Mouse (Mus musculus): ENCODE results near the gene Pdp2. TPM values are rescaled to one million over a fixed set of nuclear protein-coding genes. Genes with fewer than 3 reads are reported as not detected.

Pdp2 gene
- polyA plus RNA-seq, 1 experiment from 2014 or later: 17.6 TPM

DNA sequence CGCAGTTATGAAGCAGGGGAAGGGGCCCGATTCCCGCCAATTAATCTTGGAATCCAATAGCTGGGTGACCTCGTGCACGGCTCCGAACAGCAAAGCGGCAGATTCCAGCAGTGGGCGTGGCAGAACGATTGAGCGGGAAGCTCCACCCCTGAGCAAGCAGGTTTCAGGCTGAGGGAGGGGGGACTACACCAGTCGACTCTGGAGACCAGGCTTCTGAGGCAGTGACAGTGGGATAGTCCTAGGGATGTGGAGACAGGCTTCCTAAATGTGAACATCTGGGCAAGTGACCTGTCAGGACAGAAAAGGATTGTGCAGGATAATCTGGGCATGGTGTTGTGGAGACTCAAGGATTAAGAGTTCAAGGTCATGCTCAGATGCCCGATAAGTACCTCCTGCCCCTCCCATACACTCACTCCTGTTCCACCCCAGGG lies 10.7 kb downstream of the Pdp2 start:
- peak overlapping the region; percentile 13 for H3K4me3 ChIP-seq
- H3K9me3 ChIP-seq: no peaks in the 10 kb centered on the region
- WGBS: under 1% methylated on average over 12 of the region's 12 CpGs
- peaks cover 19% of the 10 kb centered on the region for H3K27me3 ChIP-seq
- ATAC-seq (ENCODE audit: low FRiP score): peak; percentile 38
- H3K4me1 ChIP-seq (replicated peaks): peaks cover 11% of the 10 kb centered on the region; the same call in 1 of the 2 replicates
- H3K4me2 ChIP-seq: peak overlapping the region; percentile 46
- H3K27ac ChIP-seq: no peak overlapping the region
- peak overlapping the region; percentile 24; the same call in 1 of the 2 replicates for H3K9ac ChIP-seq
- H3K36me3 ChIP-seq: no peaks in the 10 kb centered on the region

DNA sequence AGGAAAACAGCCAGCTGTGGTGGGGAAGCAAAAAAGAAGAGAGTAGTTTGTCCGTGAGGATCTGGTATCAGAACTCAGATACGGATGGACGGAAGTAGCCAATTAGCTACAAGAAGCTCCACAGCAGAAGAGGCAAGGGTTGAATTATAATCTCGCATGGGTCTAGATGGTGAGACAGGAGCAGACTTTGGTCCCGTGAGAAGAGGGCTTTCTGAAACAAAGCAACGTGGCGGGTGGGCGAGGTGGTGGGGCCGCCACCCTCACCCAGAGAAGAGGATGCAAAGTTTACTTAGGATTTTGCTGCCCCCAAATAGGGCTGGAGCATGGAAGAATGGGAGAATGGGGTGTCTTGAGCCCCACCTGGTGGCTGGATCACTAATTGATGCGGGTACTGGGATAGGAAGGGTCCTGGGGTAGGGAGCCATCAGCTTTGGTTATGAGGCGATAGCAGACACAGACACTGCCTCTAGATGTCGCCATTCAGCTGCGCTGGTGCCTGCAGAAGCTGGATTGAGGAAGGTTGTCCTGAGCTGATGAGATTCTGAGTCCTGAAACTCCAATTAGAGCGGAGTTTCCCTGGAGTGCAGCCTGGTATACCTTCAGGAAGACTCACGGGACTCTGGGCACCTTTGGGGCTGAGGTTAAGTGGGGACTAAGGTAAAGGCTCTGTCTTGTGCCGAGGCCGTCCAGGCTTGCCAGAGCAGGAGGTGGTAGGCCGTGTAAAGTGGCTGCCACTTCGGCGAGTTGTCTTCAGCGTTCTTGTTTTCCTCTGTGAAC lies 11.4 kb downstream of the Pdp2 start:
- Histone ChIP-seq H3K9me3 (no peaks in the 10 kb centered on the region), H3K36me3 (no peaks in the 10 kb centered on the region), H3K27me3 (peaks cover 19% of the 10 kb centered on the region), H3K4me2 (peak overlapping the region; percentile 46), H3K9ac (no peak overlapping the region), H3K4me3 (peak overlapping the region; percentile 13), H3K4me1 (replicated peaks) (peaks cover 11% of the 10 kb centered on the region; the same call in 1 of the 2 replicates), H3K27ac (no peak overlapping the region)
- ATAC-seq (ENCODE audit: low FRiP score): peak; percentile 93
- 18% methylated on average over 21 of the region's 21 CpGs for WGBS

DNA sequence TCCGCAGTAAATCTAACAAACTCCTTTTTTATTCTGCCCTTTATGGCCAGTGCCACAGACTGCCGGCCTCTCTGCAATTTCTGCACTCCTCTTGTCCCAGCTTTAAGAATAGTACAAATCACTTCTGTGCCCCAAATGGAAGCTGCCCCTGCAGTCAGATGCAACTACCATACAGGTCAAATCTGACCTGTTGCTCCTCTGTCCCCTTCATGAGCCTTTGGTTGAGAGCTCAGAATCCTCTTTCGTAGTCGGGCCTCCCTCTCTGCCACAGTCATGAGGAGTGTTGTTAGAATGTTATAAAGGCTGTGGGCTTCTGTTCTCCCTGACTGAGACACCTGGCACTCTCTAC lies 12.0 kb downstream of the Pdp2 start:
- Histone ChIP-seq H3K36me3 (no peaks in the 10 kb centered on the region), H3K27ac (no peak overlapping the region), H3K9me3 (no peaks in the 10 kb centered on the region), H3K27me3 (peaks cover 19% of the 10 kb centered on the region), H3K4me2 (no peak overlapping the region), H3K9ac (no peak overlapping the region), H3K4me1 (replicated peaks) (peaks cover 11% of the 10 kb centered on the region; the same call in 1 of the 2 replicates), H3K4me3 (no peak overlapping the region)
- 71% methylated on average over 4 of the region's 4 CpGs for WGBS
- ATAC-seq (ENCODE audit: low FRiP score): no peak

DNA sequence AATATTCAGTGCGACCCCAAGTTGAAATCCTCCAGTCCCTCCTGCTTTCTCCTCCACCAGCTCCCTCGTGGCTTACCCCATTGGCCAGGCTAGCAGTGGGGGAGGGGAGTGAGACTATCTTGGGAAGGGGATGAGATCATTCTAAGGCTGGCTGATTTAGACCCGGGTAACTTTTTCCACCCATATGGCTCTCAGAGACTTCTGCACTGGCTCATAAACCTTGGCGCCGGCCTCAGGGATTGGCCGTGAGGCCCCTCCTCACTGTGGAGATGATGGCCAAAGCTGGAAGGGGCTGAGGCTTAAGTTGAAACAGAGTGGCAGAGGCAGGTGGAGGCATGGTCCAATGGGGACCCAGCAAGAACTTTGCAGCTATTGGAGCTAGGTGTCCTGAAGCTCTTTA lies 15.1 kb downstream of the Pdp2 start:
- H3K36me3 ChIP-seq: no peaks in the 10 kb centered on the region
- no peak overlapping the region for H3K4me2 ChIP-seq
- peaks cover 17% of the 10 kb centered on the region for H3K4me1 ChIP-seq (replicated peaks)
- H3K9ac ChIP-seq: no peak overlapping the region
- no peak for ATAC-seq (ENCODE audit: low FRiP score)
- peaks cover 11% of the 10 kb centered on the region for H3K27me3 ChIP-seq
- WGBS: 56% methylated on average over 6 of the region's 6 CpGs
- no peak overlapping the region for H3K4me3 ChIP-seq
- no peaks in the 10 kb centered on the region for H3K9me3 ChIP-seq
- no peak overlapping the region for H3K27ac ChIP-seq

DNA sequence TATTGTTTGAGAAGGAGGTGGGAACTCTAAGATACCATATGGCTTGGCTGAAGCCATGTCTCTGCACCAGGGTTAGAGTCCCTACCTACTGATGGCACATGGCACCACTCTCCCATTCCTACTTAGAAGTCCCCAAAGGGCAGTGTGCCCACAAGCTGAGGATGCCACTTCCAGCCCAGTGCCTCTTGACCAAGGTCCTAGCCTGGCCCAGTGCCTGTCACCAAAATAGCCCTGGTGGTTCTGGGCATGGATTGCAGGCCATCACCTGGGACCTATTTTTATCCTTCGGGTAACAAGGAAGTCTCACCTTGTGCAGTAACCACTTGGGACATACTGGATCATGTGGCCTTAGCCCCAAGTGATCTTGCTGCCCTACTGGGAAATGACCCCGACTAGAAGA lies 16.7 kb downstream of the Pdp2 start:
- WGBS: 83% methylated on average over 2 of the region's 2 CpGs
- Histone ChIP-seq H3K9ac (no peak overlapping the region), H3K4me2 (no peak overlapping the region), H3K9me3 (no peaks in the 10 kb centered on the region), H3K27ac (no peak overlapping the region), H3K36me3 (no peaks in the 10 kb centered on the region), H3K4me3 (no peak overlapping the region), H3K4me1 (replicated peaks) (peaks cover 8% of the 10 kb centered on the region), H3K27me3 (0 out of 2 replicates have a peak, but pooled peaks cover 3% of the 10 kb centered on the region)
- ATAC-seq (ENCODE audit: low FRiP score): no peak

DNA sequence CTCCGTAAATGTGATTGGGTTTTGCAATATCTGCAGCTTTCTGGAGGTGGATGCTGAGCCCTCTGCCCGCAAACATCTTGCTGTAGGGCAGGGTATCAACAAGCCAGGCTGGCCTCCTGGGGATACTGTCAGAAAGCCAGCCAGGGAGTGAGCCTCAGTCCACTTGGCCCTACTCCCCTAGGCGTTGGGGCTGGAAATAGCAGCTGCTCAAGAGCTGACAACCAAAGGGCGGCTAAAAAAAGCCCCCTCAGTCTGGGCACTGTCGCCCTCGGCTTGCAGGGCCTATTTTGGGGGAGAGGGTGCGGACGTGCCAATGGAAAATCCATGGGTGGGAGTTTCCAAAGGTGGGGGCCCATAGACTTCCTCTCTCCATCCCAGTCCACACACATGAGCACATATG lies 18.0 kb downstream of the Pdp2 start:
- H3K9ac ChIP-seq: no peak overlapping the region
- no peaks in the 10 kb centered on the region for H3K9me3 ChIP-seq
- no peak for ATAC-seq (ENCODE audit: low FRiP score)
- H3K27me3 ChIP-seq: 0 out of 2 replicates have a peak, but pooled peaks cover 3% of the 10 kb centered on the region
- H3K4me1 ChIP-seq (replicated peaks): peaks cover 6% of the 10 kb centered on the region
- H3K4me3 ChIP-seq: no peak overlapping the region
- no peak overlapping the region for H3K4me2 ChIP-seq
- WGBS: 81% methylated on average over 8 of the region's 8 CpGs
- H3K36me3 ChIP-seq: no peaks in the 10 kb centered on the region
- H3K27ac ChIP-seq: no peak overlapping the region

DNA sequence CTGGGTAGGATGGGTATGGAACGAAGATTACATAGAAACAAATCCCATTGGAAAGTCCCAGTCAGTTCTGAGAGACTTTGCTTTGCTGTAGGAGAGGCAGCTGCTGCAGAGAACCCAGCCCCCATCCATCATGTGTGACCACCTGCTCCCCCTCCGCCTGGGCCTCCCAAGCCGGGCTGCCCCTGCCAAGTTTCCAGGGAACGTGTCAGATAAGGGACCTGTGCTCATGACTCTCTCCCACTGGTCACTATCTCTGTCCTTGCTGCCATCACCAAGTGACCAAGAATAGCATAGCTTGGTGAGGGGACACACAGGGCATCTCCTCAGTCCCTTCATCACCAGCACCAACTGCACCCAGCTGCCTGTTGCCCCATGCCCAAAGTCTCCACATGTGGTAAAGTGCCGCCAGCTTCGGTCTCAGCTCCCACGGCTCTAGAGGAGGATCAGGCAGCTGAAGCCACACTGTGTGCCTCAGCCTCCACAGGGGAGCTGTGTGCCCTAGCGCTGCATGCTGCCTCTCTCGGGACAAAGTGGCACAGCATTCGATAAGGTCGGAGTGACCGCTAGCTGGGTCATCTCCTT lies 19.0 kb downstream of the Pdp2 start:
- H3K4me3 ChIP-seq: no peak overlapping the region
- no peaks in the 10 kb centered on the region for H3K36me3 ChIP-seq
- no peak overlapping the region for H3K27ac ChIP-seq
- H3K9ac ChIP-seq: no peak overlapping the region
- H3K4me1 ChIP-seq (replicated peaks): peaks cover 6% of the 10 kb centered on the region
- WGBS: 72% methylated on average over 12 of the region's 12 CpGs
- H3K4me2 ChIP-seq: no peak overlapping the region
- H3K9me3 ChIP-seq: no peaks in the 10 kb centered on the region
- no peak for ATAC-seq (ENCODE audit: low FRiP score)
- 0 out of 2 replicates have a peak, but pooled peaks cover 3% of the 10 kb centered on the region for H3K27me3 ChIP-seq

DNA sequence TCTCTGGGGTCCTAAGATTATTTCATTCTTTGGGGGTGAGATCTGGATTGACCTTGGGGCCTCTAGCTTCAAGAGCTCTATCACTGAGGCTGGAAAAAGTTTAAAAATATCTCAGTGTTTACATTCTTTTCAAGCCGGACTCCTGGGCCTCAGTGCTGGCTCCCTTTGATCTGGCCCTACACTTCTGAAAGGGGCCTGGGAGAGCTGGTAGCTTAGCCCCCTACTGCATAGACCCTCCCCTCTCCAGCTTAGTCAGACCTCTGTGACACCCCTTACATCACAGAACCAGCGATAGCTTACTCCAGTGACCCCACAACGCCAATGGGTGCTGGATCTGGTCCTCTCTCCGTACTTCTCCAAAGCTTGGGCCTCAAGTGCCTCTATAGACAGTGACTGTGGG lies 20.4 kb downstream of the Pdp2 start:
- no peak overlapping the region for H3K9ac ChIP-seq
- no peak overlapping the region for H3K27ac ChIP-seq
- no peak overlapping the region for H3K4me3 ChIP-seq
- H3K4me1 ChIP-seq (replicated peaks): peaks cover 6% of the 10 kb centered on the region
- H3K27me3 ChIP-seq: no peaks in the 10 kb centered on the region
- no peaks in the 10 kb centered on the region for H3K36me3 ChIP-seq
- H3K4me2 ChIP-seq: no peak overlapping the region
- no peaks in the 10 kb centered on the region for H3K9me3 ChIP-seq
- no peak for ATAC-seq (ENCODE audit: low FRiP score)
- WGBS: 73% methylated on average over 4 of the region's 4 CpGs

DNA sequence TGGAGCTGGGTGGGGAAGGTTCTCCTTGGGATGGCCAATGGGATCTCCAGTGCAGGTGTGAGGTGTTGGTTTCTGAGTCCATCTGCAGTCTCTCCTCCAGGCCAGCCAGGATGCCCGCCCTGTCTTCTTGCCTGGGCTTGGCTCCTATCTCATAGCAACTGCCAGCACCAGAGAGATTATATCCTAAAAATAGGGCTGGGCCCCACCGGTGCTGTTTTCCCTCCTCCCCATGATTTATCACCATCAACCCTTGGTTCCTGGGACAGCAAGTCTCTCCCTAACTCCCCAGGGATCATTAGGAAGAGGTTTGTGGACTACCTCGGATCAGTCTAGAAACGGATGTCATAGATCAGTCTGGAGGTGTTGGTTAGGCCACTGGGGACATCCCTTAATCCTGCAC lies 21.9 kb downstream of the Pdp2 start:
- Histone ChIP-seq H3K27ac (no peak overlapping the region), H3K4me1 (replicated peaks) (peaks cover 6% of the 10 kb centered on the region), H3K27me3 (no peaks in the 10 kb centered on the region), H3K4me2 (no peak overlapping the region), H3K9me3 (no peaks in the 10 kb centered on the region), H3K36me3 (no peaks in the 10 kb centered on the region), H3K9ac (no peak overlapping the region), H3K4me3 (no peak overlapping the region)
- ATAC-seq (ENCODE audit: low FRiP score): no peak
- 87% methylated on average over 4 of the region's 4 CpGs for WGBS

DNA sequence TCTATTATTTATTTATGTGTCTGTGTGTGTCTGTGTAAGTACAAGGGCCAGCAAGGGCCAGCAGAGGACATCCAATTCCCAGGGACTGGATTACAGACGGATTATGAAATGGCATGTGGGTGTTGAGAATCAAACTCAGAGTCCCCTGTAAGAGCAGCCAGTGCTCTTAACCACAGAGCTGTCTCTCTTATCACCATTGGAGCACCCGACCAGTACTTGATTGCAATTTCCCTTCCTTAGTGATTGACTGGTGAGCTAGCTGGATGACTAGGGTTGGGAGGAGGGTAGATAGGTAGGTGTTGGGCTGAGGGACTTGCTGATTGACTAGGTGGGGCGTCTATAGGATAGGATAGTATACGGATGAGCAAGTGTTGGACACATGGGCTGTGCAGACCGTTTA lies 29.5 kb downstream of the Pdp2 start:
- H3K9me3 ChIP-seq: no peaks in the 10 kb centered on the region
- H3K9ac ChIP-seq: no peak overlapping the region
- no peak overlapping the region for H3K27ac ChIP-seq
- no peak overlapping the region for H3K4me3 ChIP-seq
- H3K36me3 ChIP-seq: no peaks in the 10 kb centered on the region
- 76% methylated on average over 5 of the region's 5 CpGs for WGBS
- H3K27me3 ChIP-seq: no peaks in the 10 kb centered on the region
- H3K4me2 ChIP-seq: no peak overlapping the region
- H3K4me1 ChIP-seq (replicated peaks): no peaks in the 10 kb centered on the region
- ATAC-seq (ENCODE audit: low FRiP score): no peak

DNA sequence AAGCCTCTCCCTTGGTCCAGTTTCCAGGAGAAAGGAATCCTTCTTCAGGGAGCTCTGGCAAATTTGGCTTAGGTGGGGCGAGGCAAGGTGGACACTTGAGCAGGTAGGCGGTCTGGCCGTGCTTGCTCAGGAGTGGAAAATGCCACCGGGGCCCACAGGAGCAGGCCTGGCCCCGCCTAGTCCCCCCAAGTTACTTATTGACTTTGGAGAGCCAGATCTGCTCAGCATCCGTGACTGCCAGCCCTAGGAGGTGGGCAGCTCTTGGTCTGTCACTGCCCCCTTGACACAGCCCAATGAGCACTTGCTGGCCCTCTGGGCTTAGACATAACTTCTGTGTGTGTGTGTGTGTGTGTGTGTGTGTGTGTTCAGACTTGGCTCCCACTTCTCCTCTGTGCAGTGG lies 32.9 kb downstream of the Pdp2 start, which contains the start of gene Cdh16:
TSS of gene Cdh16 (minus strand) at position 236 of the 400 bp plus-strand sequence.
- H3K27me3 ChIP-seq: peaks cover 9% of the 10 kb centered on the region
- no peaks in the 10 kb centered on the region for H3K4me1 ChIP-seq (replicated peaks)
- no peak within 1 kb of the TSS for H3K27ac ChIP-seq
- H3K4me2 ChIP-seq: no peak within 1 kb of the TSS
- H3K9ac ChIP-seq: no peak within 1 kb of the TSS
- no peak within 1 kb of the TSS for H3K4me3 ChIP-seq
- H3K36me3 ChIP-seq: no peaks in the 10 kb centered on the region
- ATAC-seq (ENCODE audit: low FRiP score): no peak
- WGBS: 81% methylated on average over 6 of the region's 6 CpGs
- no peaks in the 10 kb centered on the region for H3K9me3 ChIP-seq

DNA sequence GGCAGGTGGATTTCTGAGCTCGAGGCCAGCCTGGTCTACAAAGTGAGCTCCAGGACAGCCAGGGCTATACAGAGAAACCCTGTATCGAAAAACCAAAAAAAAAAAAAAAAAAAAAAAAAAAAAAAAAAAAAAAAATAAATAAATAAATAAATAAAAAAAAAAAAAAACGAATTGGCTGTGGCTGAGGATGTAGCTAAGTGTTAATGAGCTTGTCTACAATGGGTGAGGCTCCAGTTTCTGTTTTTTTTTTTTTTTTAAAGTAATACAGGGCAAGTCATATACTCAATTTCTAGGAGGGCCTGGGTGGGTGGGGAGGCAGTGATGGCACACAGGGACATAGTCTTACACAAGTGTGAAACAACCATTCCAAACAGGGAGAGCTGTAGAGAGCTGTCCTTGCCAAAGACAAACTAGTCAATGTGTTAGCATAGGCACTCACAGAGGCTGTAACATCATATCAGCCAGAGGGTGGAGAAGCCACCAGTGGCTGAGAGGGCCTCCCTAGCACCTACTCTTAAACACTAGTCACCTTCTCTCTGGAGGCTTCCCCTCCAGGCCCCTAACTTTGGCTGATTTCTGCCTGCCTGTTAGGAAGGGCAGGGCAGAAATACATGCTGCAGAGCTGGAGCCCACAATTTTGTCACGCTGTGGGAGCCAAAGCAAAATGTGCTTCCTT lies 36.0 kb downstream of the Pdp2 start:
- H3K4me1 ChIP-seq (replicated peaks): peaks cover 15% of the 10 kb centered on the region
- H3K27me3 ChIP-seq: peaks cover 34% of the 10 kb centered on the region
- H3K4me2 ChIP-seq: no peak overlapping the region
- no peak overlapping the region for H3K27ac ChIP-seq
- no peak overlapping the region for H3K4me3 ChIP-seq
- H3K36me3 ChIP-seq: no peaks in the 10 kb centered on the region
- H3K9ac ChIP-seq: no peak overlapping the region
- WGBS: 78% methylated on average over 4 of the region's 4 CpGs
- H3K9me3 ChIP-seq: no peaks in the 10 kb centered on the region
- no peak for ATAC-seq (ENCODE audit: low FRiP score)
